ENCODE assay signal across 8 mouse cellular contexts in the genomic region with DNA sequence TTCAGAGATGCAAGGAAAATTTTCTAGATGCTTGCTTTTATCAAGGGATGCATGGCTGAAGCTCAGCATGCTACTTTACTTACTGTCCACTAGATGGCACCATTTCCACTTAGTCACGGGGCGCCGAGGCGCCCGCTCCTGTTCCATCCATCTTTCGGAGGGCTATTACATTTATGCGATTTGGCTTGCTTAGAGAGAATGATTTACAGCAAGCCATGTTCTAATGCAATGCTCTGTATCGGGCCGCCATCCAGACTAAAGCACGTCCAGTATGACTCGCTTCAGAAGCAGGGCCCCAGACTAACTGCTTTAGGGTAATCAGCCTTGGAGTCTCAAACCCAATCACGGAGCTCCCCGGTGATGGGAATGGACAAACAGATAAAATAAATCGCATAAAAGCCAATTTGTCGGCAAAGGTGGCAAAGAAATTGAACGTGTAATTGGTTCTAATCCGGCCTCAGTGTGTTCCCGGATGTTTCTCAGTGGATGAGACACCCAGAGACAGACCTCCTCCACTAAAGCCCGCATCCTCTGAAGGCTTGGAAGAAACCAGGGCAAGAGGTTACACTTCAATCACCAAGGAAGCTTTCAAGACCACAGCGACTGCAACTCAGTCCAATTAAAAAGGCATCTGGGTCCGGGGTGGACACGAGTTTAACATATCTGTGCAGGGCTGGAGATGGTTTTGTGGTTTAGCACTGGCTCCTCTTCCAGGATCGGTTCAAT. TPM values are rescaled to one million over a fixed set of nuclear protein-coding genes. Genes with fewer than 3 reads are reported as not detected.
DNase-seq lines count a peak whose midpoint lies in the region; ATAC-seq lines count a peak whose summit lies in the region.

No protein-coding gene starts in this region.

- no peaks in the 10 kb centered on the region for H3K36me3 ChIP-seq in hindbrain, embryonic 15.5 days

- H3K4me3 ChIP-seq in hindbrain, embryonic 15.5 days, result 0 out of 2 replicates have a peak overlapping the region, but pooled peaks have one; percentile 15

- H3K27ac ChIP-seq in hindbrain, embryonic 15.5 days (replicated peaks), result 0 out of 2 replicates have a peak overlapping the region, but pooled peaks have one; percentile 32

- H3K4me1 ChIP-seq in hindbrain, embryonic 15.5 days (replicated peaks), result peaks cover 3% of the 10 kb centered on the region; the same call in 1 of the 2 replicates

- peak overlapping the region; percentile 40; the same call in 1 of the 2 replicates for H3K9ac ChIP-seq in hindbrain, embryonic 15.5 days

- no peaks in the 10 kb centered on the region for H3K9me3 ChIP-seq in hindbrain, embryonic 15.5 days

- WGBS in hindbrain, embryonic 15.5 days, result 24% methylated on average over 23 of the region's 23 CpGs

- no peaks in the 10 kb centered on the region for H3K27me3 ChIP-seq in hindbrain, embryonic 15.5 days

- ATAC-seq in erythroblast, adult 5-6 weeks (replicated peaks; ENCODE audit: low FRiP score, poor library complexity, severe bottlenecking), result peak; percentile 68
- ATAC-seq in hindbrain, embryonic 15.5 days (ENCODE audit: low FRiP score, low read depth), result peak; percentile 74; the same call in 1 of the 2 replicates
- peak; percentile 89 for ATAC-seq in megakaryocyte progenitor cell, adult 5-6 weeks (replicated peaks; ENCODE audit: poor library complexity)

- peak overlapping the region; percentile 43 for H3K4me2 ChIP-seq in hindbrain, embryonic 15.5 days

- peak; percentile 9 for DNase-seq in ovary, postnatal 14 days (ENCODE audit: low spot score)
- DNase-seq in ovary, adult 18-20 months (ENCODE audit: low spot score), result no peak
- DNase-seq in brain, embryonic 18.5 days (ENCODE audit: low read depth, low spot score), result peak; percentile 61
- peak; percentile 26 to 53 for DNase-seq in layer of hippocampus, postnatal 10 days (ENCODE audit: low spot score in 2 of 2)
- DNase-seq in skeletal muscle tissue, adult 2 months (ENCODE audit: low read depth, low spot score), result peak; percentile 38

RNA-seq across cellular contexts. Expression of a gene that starts 53.1 kb away (rescaled TPM):
- total RNA-seq in erythroblast, adult 5-6 weeks (2015; ENCODE audit: low replicate concordance), result 2.1 TPM in 1 of 2 replicates, not detected in the other
- not detected in 2 replicates for total RNA-seq in erythroblast, adult 5-6 weeks (2017; ENCODE audit: low replicate concordance)
- 11.8 and 12.4 TPM in 2 replicates for polyA plus RNA-seq in hindbrain, embryonic 15.5 days (2015; fragmentation: Nextera tagmentation; extraction: Ambion mirVana)
- 10 to 100 TPM; 20.8 to 23.9 TPM for total RNA-seq in layer of hippocampus, postnatal 10 days (2021)
- total RNA-seq in megakaryocyte progenitor cell, adult 5-6 weeks (2015), result 0.77 TPM in 1 of 2 replicates, not detected in the other
- 0.07 TPM in 1 of 2 replicates, not detected in the other for total RNA-seq in megakaryocyte progenitor cell, adult 5-6 weeks (2017)

Comparison
In these comparisons a context has a peak if more than half of its experiments do, and no peak if none do; other contexts are left out.
1. RNA of a gene that starts 53.1 kb away (total RNA-seq): 20.8 to 23.9 TPM in layer of hippocampus, postnatal 10 days; 0.07 to 0.77 TPM in megakaryocyte progenitor cell, adult 5-6 weeks and 2.1 TPM in erythroblast, adult 5-6 weeks; every median in the first group is over 4 times any median in the second.
2. Peak in every context shown above with its lines, with median percentiles within 50 percentile points of each other: ATAC-seq.